ENCODE assay signal across 8 mouse cellular contexts in the genomic region with DNA sequence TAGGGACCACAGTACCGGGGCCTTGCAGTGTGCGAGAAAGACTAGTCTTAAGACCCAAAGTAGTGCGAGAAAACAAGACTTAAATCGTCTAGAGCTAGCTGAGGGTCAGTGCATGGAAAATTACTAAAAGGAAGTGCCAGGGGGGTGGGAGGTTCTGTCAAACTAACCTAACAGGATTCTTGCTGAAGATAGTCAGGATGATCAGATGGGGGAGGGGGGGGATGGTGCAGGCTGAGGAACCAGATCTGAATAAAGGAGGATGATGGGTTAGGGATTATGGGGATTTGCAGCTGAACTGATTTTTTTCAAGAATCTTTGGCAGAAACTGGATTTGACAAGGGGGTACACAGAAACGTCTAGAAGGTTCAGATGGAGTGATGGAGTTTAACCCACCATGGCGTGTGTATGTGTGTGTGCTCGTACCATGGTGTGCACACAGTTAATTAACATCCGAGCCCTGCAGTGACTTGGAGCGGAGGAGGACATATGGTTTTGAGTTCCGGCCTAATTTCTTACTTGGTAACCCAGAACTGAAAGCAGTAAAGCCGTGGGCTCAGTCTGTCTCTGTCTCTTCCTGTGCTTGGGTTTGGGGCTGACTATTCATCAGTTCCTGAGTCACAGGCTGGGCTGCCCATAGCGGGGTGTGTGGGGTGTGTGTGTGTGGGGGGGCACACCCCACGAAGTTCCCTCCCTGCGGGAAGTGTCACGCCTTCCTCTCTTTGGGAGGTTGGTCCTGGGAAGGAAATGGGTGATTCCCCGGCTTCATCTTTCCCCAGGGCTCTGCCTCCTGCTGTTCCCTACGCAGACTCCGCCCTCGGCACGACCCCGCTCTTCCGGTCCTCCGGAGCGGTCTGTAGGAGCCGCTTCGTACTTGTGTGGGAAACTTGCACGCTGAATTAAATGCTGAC. TPM values are rescaled to one million over a fixed set of nuclear protein-coding genes. Genes with fewer than 3 reads are reported as not detected.
DNase-seq lines count a peak whose midpoint lies in the region; ATAC-seq and TF ChIP-seq lines count a peak whose summit lies in the region.

No protein-coding gene starts in this region.

- peak overlapping the region; percentile 52 for H3K4me3 ChIP-seq in heart, embryonic 15.5 days
- peak overlapping the region; percentile 28 for H3K4me3 ChIP-seq in kidney, postnatal 0 days (replicated peaks; ENCODE audit: low read depth, low read length)
- peak overlapping the region; percentile 40 for H3K4me3 ChIP-seq in lung, embryonic 15.5 days
- peak overlapping the region; percentile 40 for H3K4me3 ChIP-seq in neural tube, embryonic 15.5 days (replicated peaks)

- no peaks in the 10 kb centered on the region for H3K9me3 ChIP-seq in heart, embryonic 15.5 days (replicated peaks)
- H3K9me3 ChIP-seq in kidney, postnatal 0 days (replicated peaks; ENCODE audit: low read length), result no peaks in the 10 kb centered on the region
- H3K9me3 ChIP-seq in lung, embryonic 15.5 days, result no peaks in the 10 kb centered on the region
- H3K9me3 ChIP-seq in neural tube, embryonic 15.5 days (replicated peaks), result no peaks in the 10 kb centered on the region

- peak overlapping the region; percentile 69 for H3K4me2 ChIP-seq in heart, embryonic 15.5 days
- H3K4me2 ChIP-seq in kidney, postnatal 0 days (ENCODE audit: low read length), result peak overlapping the region; percentile 63
- peak overlapping the region; percentile 62 for H3K4me2 ChIP-seq in lung, embryonic 15.5 days
- H3K4me2 ChIP-seq in neural tube, embryonic 15.5 days, result peak overlapping the region; percentile 59

- no peaks in the 10 kb centered on the region for H3K27me3 ChIP-seq in heart, embryonic 15.5 days
- no peaks in the 10 kb centered on the region for H3K27me3 ChIP-seq in kidney, postnatal 0 days (ENCODE audit: insufficient read depth, low read length)
- H3K27me3 ChIP-seq in lung, embryonic 15.5 days, result no peaks in the 10 kb centered on the region
- no peaks in the 10 kb centered on the region for H3K27me3 ChIP-seq in neural tube, embryonic 15.5 days (replicated peaks)

- 16% methylated on average over 27 of the region's 27 CpGs for WGBS in heart, embryonic 15.5 days
- 10% methylated on average over 27 of the region's 27 CpGs for WGBS in kidney, postnatal 0 days
- 14% methylated on average over 27 of the region's 27 CpGs for WGBS in lung, embryonic 15.5 days
- 15% methylated on average over 27 of the region's 27 CpGs for WGBS in neural tube, embryonic 15.5 days

- H3K27ac ChIP-seq in heart, embryonic 15.5 days, result peak overlapping the region; percentile 84
- peak overlapping the region; percentile 95 for H3K27ac ChIP-seq in kidney, postnatal 0 days
- H3K27ac ChIP-seq in lung, embryonic 15.5 days, result peak overlapping the region; percentile 91
- peak overlapping the region; percentile 72 for H3K27ac ChIP-seq in neural tube, embryonic 15.5 days (replicated peaks)

- peaks cover 19% of the 10 kb centered on the region for H3K4me1 ChIP-seq in heart, embryonic 15.5 days (replicated peaks)
- peaks cover 14% of the 10 kb centered on the region; the same call in 1 of the 2 replicates for H3K4me1 ChIP-seq in kidney, postnatal 0 days (replicated peaks; ENCODE audit: insufficient read depth, low read length)
- peaks cover 25% of the 10 kb centered on the region for H3K4me1 ChIP-seq in lung, embryonic 15.5 days
- H3K4me1 ChIP-seq in neural tube, embryonic 15.5 days, result peaks cover 15% of the 10 kb centered on the region

- ATAC-seq in erythroblast, adult 5-6 weeks (replicated peaks; ENCODE audit: low FRiP score, poor library complexity, severe bottlenecking), result peak; percentile 23; the same call in 1 of the 2 replicates
- ATAC-seq in heart, embryonic 15.5 days (replicated peaks; ENCODE audit: insufficient number of reproducible peaks, insufficient read depth, low FRiP score, low read depth), result peak; percentile 84
- ATAC-seq in kidney, postnatal 0 days (replicated peaks; ENCODE audit: low FRiP score, low read depth), result peak; percentile 91
- ATAC-seq in lung, embryonic 15.5 days (ENCODE audit: borderline replicate concordance, extremely low read depth, low FRiP score, low TSS enrichment), result peak; percentile 94
- ATAC-seq in neural tube, embryonic 15.5 days (ENCODE audit: low FRiP score), result peak; percentile 88

- peak; percentile 39; the same call in 1 of the 2 replicates for TF ChIP-seq CTCF in kidney, postnatal 0 days (IDR thresholded peaks at IDR 0.05; ENCODE audit: low read depth)

- peak overlapping the region; percentile 52 for H3K9ac ChIP-seq in heart, embryonic 15.5 days
- peak overlapping the region; percentile 51; the same call in 1 of the 2 replicates for H3K9ac ChIP-seq in kidney, postnatal 0 days (ENCODE audit: low read depth, low read length)
- peak overlapping the region; percentile 36 for H3K9ac ChIP-seq in lung, embryonic 15.5 days
- peak overlapping the region; percentile 43 for H3K9ac ChIP-seq in neural tube, embryonic 15.5 days (replicated peaks)

- peak; percentile 40 to 51 for DNase-seq in CD8-positive naive resting alpha-beta T cell, adult 2 months (ENCODE audit: low read depth in 2 of 2, low spot score in 2 of 2)
- peak; percentile 53 to 62 for DNase-seq in adrenal gland, adult 18-20 months (ENCODE audit: low spot score in 2 of 2)
- DNase-seq in kidney, postnatal 0 days (ENCODE audit: low spot score), result peak; percentile 97
- peak; percentile 68 for DNase-seq in thymus, postnatal 25 days

- no peaks in the 10 kb centered on the region for H3K36me3 ChIP-seq in heart, embryonic 15.5 days
- no peaks in the 10 kb centered on the region for H3K36me3 ChIP-seq in kidney, postnatal 0 days (ENCODE audit: insufficient read depth, low read length)
- no peaks in the 10 kb centered on the region for H3K36me3 ChIP-seq in lung, embryonic 15.5 days
- no peaks in the 10 kb centered on the region for H3K36me3 ChIP-seq in neural tube, embryonic 15.5 days

RNA-seq across cellular contexts. Expression of gene Capg, which starts 8.2 kb away (rescaled TPM):
- 10 to 100 TPM; 43.1 to 57.0 TPM for total RNA-seq in adrenal gland, adult 18-20 months (2021)
- total RNA-seq in erythroblast, adult 5-6 weeks (2015; ENCODE audit: low replicate concordance), result 10.2 and 21.1 TPM in 2 replicates
- 22.2 and 29.0 TPM in 2 replicates for total RNA-seq in erythroblast, adult 5-6 weeks (2017; ENCODE audit: low replicate concordance)
- 22.6 and 36.5 TPM in 2 replicates for polyA plus RNA-seq in heart, embryonic 15.5 days (2015; fragmentation: Nextera tagmentation; extraction: Ambion mirVana)
- polyA plus RNA-seq in kidney, postnatal 0 days (2015; fragmentation: Nextera tagmentation; extraction: Ambion mirVana), result 129 and 131 TPM in 2 replicates
- 54.2 and 57.9 TPM in 2 replicates for polyA plus RNA-seq in lung, embryonic 15.5 days (2015; fragmentation: Nextera tagmentation; extraction: Ambion mirVana)
- polyA plus RNA-seq in neural tube, embryonic 15.5 days (2015; fragmentation: Nextera tagmentation; extraction: Ambion mirVana), result 8.4 and 23.4 TPM in 2 replicates

RNA-seq across cellular contexts. Expression of gene Sh2d6, which starts 30.9 kb away (rescaled TPM):
- under 1 TPM; 0.26 to 0.27 TPM for total RNA-seq in adrenal gland, adult 18-20 months (2021)
- not detected in 2 replicates for total RNA-seq in erythroblast, adult 5-6 weeks (2015; ENCODE audit: low replicate concordance)
- total RNA-seq in erythroblast, adult 5-6 weeks (2017; ENCODE audit: low replicate concordance), result not detected in 2 replicates
- polyA plus RNA-seq in heart, embryonic 15.5 days (2015; fragmentation: Nextera tagmentation; extraction: Ambion mirVana), result not detected in 2 replicates
- polyA plus RNA-seq in kidney, postnatal 0 days (2015; fragmentation: Nextera tagmentation; extraction: Ambion mirVana), result 0.10 TPM in 1 of 2 replicates, not detected in the other
- polyA plus RNA-seq in lung, embryonic 15.5 days (2015; fragmentation: Nextera tagmentation; extraction: Ambion mirVana), result not detected in 2 replicates
- polyA plus RNA-seq in neural tube, embryonic 15.5 days (2015; fragmentation: Nextera tagmentation; extraction: Ambion mirVana), result 0.24 and 0.70 TPM in 2 replicates

RNA-seq across cellular contexts. Expression of gene Elmod3, which starts 45.8 kb away (rescaled TPM):
- 10 to 100 TPM; 10.9 to 13.5 TPM for total RNA-seq in adrenal gland, adult 18-20 months (2021)
- total RNA-seq in erythroblast, adult 5-6 weeks (2015; ENCODE audit: low replicate concordance), result 2.1 and 5.6 TPM in 2 replicates
- total RNA-seq in erythroblast, adult 5-6 weeks (2017; ENCODE audit: low replicate concordance), result 0.85 and 6.0 TPM in 2 replicates
- 12.3 and 13.5 TPM in 2 replicates for polyA plus RNA-seq in heart, embryonic 15.5 days (2015; fragmentation: Nextera tagmentation; extraction: Ambion mirVana)
- polyA plus RNA-seq in kidney, postnatal 0 days (2015; fragmentation: Nextera tagmentation; extraction: Ambion mirVana), result 16.2 and 18.1 TPM in 2 replicates
- 16.2 and 17.7 TPM in 2 replicates for polyA plus RNA-seq in lung, embryonic 15.5 days (2015; fragmentation: Nextera tagmentation; extraction: Ambion mirVana)
- polyA plus RNA-seq in neural tube, embryonic 15.5 days (2015; fragmentation: Nextera tagmentation; extraction: Ambion mirVana), result 14.3 and 16.6 TPM in 2 replicates

RNA-seq across cellular contexts. Expression of gene Retsat, which starts 45.9 kb away (rescaled TPM):
- 100 to 1,000 TPM; 332 to 343 TPM for total RNA-seq in adrenal gland, adult 18-20 months (2021)
- 1.7 and 4.0 TPM in 2 replicates for total RNA-seq in erythroblast, adult 5-6 weeks (2015; ENCODE audit: low replicate concordance)
- 3.5 and 3.8 TPM in 2 replicates for total RNA-seq in erythroblast, adult 5-6 weeks (2017; ENCODE audit: low replicate concordance)
- 19.8 and 21.4 TPM in 2 replicates for polyA plus RNA-seq in heart, embryonic 15.5 days (2015; fragmentation: Nextera tagmentation; extraction: Ambion mirVana)
- 41.0 and 45.3 TPM in 2 replicates for polyA plus RNA-seq in kidney, postnatal 0 days (2015; fragmentation: Nextera tagmentation; extraction: Ambion mirVana)
- 18.5 and 18.8 TPM in 2 replicates for polyA plus RNA-seq in lung, embryonic 15.5 days (2015; fragmentation: Nextera tagmentation; extraction: Ambion mirVana)
- polyA plus RNA-seq in neural tube, embryonic 15.5 days (2015; fragmentation: Nextera tagmentation; extraction: Ambion mirVana), result 4.9 and 8.2 TPM in 2 replicates

Comparison
In these comparisons a context has a peak if more than half of its experiments do, and no peak if none do; other contexts are left out.
1. Peak in every context shown above with its lines: DNase-seq, ATAC-seq, H3K4me3 ChIP-seq and H3K27ac ChIP-seq.
2. DNase-seq: peak in every context shown above with its lines; median percentile 97 in kidney, postnatal 0 days; 68 in thymus, postnatal 25 days; 58 in adrenal gland, adult 18-20 months; 46 in CD8-positive naive resting alpha-beta T cell, adult 2 months.
3. ATAC-seq: peak in every context shown above with its lines; median percentile 94 in lung, embryonic 15.5 days; 91 in kidney, postnatal 0 days; 88 in neural tube, embryonic 15.5 days; 84 in heart, embryonic 15.5 days; 23 in erythroblast, adult 5-6 weeks.